Mouse (Mus musculus) embryo, embryonic 10 days (tissue): ENCODE measurements around the gene Gpr146.
A peak's percentile ranks its signal among the peaks of the same experiment; 100 is the strongest.
"Not testable (repeated sequence)": the region's sequence is repeated elsewhere in the genome, so short reads cannot be mapped to it uniquely, and the experiment has no call there.

Experiments used
- DNase-seq: peaks from one replicate; pipeline ENCODE4 v3.0.0-alpha.2; 2015; ENCODE audit warnings: low spot score

Gpr146 gene

DNA sequence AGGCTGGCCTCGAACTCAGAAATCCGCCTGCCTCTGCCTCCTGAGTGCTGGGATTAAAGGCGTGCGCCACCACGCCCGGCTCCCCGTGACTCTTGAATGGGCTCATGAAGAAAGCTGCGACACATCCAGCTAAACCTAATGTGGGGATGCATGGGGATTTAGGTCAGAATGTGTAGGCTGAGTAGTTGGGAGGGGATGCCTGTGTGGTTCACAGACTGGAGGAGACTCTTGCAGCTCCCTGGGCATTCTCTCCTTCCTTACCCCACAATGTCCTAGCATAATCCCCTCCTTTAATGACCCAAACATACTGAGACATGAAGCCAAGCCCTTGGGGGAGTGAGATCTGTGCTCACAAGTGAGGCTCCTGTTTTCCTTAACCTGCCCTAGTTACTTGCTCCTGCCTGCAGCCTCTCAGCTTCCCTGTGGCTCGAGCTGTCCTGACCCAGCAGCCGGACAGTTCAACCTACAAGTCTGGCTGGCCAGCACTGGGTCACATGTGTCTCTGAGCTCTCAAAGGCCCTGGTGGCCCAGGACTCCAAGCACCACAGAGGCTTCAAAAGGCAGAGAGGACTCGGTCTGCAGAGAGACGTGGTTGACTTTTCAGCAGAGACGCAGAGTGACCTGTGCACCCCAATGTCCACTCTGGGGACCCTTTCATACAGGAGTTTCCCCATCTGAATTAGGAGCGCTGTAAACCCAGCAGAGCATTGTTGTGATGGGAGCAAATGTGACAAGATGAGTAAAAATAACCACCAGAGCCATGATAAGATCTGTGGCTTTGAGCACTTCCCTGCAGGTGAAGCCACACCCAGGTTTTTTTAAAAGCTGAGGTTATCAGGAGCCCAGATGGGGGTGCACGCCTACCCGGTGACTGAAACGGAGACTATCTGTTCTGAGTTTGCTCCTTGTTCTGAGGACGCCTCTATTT, 4.4 kb downstream of the Gpr146 start:
- no peak for DNase-seq

DNA sequence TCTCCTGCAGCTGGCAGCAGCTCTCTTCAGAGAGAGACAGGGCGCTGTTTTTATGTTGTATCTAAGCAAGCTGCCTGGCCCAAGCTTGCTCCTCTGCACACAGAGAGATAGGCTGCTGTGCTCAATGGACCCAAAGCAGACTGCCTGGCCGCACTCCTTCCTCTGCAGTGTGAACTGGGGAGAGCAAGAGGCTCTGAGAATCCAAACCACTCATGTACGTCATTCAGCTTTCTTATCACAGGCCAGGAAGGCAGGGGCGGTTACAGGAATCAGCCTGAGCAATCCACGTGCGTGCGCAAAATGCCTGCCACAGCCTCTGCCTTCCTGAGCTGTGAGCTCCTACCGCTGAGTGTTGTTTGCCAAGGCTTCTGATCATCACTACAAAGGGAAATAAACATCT, 5.3 kb downstream of the Gpr146 start:
- DNase-seq, result peak; percentile 34

GRCm38 (mm10) chr5:139383234-139383633, 5.7 kb downstream of the Gpr146 start:
- DNase-seq, result no peak

- no peak for DNase-seq
Observed at GRCm38 (mm10) chr5:139384531-139384930, 7.0 kb downstream of the Gpr146 start.

DNA sequence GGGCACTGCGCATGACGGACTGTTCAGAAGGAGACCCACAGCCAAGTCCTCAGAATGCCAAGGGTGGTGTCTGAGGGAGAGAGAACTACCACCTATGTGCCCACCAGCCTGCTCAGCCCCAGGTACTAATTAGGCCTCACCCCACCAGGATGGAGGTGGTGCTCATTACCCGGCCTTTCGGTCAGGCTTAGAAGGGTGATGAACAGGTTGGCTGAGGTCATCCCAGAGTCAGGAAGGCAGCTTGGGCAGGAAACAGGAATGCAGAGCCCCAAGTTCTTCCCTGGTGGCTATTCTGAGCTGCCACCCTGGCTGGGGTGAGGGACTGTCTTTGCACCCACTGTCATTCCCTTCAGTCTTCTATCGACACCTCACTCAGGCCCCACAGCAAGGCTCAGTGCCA, 8.6 kb downstream of the Gpr146 start:
- no peak for DNase-seq

- no peak for DNase-seq
Observed at GRCm38 (mm10) chr5:139387329-139388194, 10.1 kb downstream of the Gpr146 start.

DNA sequence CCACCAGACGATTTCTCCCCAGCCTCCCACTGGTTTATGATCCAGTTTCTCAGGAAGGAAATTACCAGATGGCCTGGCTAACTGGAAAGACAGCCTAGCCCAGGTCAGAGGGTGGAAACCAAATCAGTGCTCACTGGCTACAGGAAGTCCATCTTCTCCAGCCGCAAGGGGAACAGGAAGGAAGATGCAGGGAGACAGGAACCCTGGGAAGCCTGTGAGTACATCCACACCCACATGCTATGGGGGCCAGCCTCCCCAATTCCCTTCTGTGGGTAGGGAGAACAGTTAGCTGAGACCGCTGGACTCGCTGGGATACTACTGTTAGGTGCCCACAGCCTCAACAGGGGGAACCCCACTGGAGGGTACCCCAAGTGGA, 10.7 kb downstream of the Gpr146 start:
- no peak for DNase-seq

DNA sequence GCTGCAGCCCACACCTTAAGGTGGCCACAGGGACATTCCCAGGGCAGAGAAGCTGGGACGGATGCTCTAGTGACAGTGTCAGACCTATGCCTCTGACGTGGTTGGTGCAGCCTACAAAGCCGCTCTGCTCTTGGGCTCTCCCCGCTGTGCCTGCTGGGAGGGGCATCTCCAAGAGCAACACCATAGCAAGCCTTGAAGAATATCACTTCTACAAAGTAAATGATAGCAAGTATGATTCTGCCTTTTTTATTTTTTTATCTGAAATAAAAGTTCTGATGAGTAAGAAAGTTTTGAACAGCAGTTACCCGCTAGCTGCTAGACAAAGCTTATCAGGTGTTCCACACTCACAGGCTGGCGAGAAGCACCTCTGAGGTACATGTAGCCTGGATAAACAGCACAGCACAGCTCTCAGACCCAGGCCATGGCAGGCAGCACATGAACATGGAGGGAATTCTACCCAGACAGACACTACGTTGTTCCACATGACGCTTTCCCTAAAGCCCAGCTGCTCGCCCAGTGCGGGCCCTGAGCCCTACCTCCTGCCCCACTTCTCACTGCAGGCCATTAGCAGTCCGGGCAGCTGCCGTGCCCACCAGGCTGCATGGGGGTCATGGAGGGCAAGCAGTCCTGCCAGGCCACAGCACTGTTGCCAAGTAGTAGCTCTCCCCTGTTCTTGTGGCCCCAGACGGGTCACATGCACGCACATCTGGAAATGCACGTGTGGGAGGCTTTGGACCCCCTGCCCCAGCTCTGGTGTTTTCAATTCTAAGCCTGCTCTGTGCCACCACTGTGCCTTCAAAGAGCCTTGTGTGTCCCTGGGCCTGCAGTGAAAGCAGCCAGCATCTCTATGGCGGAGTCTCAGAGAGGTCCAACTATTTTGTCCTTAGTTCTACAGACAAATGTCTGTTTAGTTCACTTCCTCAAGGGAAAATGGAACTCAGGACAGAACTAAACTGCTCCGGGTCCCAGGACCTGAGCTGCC, 11.5 kb downstream of the Gpr146 start:
- DNase-seq, result no peak

- DNase-seq, result peak; percentile 52
Observed at GRCm38 (mm10) chr5:139389676-139390061, 12.2 kb downstream of the Gpr146 start.

- DNase-seq, result not testable (repeated sequence)
Observed at GRCm38 (mm10) chr5:139390324-139391119, 13.0 kb downstream of the Gpr146 start.

DNA sequence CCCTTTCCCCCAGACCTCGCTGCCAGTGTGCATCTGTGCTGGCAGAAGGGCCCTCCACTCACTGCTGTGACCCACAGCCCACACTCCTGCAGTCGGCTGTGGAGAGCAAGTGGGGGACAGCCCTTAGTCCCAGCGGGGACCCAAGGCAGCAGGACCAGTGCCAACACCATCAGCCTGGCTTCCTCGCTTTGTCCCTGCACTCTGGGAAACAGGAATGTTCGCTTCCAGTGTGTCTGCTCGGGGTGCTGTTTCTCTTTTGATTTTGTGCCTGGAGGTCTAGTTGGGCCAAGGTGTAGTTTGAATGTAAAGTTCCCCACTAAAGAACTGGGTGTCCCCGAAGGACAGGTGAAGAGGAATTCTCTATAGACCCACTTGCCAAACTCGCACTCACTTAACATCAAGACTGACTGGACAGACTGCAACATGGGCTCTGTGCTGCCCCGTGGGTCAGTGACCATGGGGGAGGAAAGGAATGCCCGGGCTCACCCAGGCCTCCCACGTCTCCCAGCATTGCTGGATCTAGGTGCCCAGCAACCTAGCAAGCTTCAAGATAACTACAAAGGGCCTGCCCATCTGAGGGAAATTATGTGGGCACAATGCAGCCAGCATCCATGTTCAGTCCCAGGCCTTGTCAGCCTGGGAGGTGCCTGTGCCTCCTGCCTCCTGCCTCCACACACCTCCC, 14.0 kb downstream of the Gpr146 start:
- no peak for DNase-seq

DNA sequence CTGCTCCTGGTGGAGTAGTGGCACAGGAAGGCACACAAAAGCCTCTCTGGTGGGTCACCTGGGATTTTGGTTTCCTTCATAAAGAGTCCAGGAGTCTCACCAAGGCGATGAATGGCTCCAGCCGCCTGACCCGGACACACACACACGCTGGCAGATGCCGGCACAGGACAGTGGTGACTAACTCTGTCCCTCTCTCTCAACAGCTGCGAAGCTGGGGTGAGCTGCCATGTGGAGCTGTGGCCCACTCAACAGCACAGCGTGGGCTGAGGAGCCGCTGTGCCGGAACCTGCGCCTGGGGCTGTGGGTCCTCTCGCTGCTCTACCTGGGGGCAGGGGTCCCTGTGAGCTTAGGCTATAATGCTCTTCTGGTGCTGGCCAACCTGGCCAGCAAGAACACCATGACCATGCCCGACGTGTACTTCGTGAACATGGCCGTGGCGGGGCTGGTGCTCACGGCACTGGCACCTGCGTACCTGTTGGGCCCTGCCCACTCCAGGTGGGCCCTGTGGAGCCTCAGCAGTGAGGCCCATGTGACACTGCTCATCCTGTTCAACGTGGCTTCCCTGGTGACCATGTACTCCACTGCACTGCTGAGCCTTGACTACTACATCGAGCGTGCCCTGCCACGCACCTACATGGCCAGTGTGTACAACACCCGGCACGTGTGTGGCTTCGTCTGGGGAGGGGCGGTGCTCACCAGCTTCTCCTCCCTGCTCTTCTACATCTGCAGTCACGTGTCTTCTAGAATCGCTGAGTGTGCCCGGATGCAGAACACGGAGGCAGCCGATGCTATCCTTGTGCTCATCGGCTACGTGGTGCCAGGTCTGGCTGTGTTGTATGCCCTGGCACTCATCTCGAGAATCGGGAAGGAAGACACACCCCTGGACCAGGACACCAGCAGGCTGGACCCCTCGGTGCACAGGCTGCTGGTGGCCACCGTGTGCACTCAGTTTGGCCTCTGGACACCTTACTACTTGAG, 15.0 kb downstream of the Gpr146 start:
- no peak for DNase-seq

GRCm38 (mm10) chr5:139393197-139393588, 15.7 kb downstream of the Gpr146 start:
- DNase-seq, result no peak

- no peak for DNase-seq
Observed at GRCm38 (mm10) chr5:139394399-139394798, 16.9 kb downstream of the Gpr146 start.

GRCm38 (mm10) chr5:139395528-139395927, 18.0 kb downstream of the Gpr146 start:
- no peak for DNase-seq

DNA sequence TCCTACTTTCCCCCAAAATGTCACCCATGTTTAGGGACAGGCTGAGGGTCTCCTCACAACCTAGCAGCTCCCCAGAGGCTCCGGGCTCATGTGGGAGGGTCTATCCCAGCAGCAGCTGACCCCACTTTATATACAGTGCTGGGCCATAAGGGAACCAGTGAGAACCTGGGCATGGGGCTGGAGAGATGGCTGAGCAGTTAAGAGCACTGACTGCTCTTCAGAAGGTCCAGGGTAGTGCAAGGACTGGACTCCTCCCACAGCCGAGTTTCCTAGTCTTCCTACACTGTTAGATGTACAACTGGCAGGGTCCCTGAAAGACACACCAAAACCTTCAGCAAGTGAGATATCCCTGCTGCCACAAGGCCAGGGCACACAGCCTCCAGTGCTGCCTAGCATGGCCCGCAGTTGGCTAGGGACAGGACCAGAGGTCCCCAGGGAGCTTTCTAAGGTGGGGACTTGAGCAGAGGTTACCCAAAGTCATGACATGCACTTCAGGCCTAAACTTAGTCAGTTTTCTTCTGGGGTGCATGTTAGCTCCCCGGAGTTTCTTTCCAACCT, 19.9 kb downstream of the Gpr146 start:
- DNase-seq, result no peak

DNA sequence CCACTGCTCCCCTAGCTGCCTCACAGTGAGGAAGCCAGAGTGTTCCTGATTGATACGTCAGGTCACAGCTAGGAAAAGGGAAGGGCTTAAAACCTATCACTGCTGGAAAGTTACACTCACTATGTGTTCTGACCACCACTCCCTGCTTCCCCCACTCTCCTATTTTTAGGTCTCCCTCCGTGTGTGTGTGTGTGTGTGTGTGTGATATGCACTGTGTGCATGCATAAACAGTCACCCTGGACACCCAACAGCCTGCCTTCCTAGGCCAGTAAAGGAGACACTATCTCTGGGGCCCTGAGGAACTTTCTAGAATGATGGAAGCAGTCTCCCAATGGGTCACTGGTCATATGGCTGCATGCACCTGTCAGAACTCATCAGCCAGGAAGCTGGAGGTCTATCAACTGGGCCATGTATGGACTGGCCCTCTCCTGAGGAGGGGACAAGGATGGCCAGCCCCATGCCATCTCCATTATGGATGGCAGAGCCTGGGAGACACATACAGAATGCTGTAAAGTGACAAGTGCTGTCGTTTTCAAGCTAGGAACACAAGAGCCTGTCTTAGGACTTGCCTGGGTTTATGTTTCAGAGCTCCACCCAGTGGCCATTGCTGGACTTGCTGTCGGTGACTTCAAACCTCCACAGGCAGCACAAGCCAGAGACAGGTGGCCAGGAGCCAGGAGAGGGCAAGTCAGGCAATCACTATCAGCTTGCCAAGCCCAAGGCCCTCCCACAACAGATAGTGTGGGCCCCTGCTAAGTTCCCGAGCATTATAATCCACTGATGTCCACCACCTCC, 20.7 kb downstream of the Gpr146 start:
- DNase-seq, result peak; percentile 84

DNA sequence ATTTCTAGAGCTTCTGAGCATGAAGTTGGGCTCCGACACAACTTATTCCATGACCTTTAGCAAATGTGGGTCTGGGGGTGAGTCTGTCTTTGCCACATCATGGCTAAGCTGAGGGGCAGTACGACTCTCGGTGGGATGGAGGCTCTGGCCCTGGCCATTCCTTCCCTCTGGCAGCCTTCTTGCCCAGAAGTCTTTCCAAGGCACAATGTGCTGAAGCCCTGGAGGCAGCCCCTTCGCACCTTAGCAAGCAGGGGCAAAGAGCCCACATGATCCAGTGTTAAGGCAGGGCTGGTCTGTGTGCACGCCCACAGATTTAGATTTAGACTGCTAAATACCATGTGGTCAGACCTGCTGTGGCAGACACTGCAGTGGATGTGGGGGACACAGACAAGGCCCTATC, 21.3 kb downstream of the Gpr146 start:
- no peak for DNase-seq
